Mouse (Mus musculus) CD4-positive helper T cell, adult 2 months (primary cell): ENCODE results near the gene Ppm1h.

ENCODE experiments used
- DNase-seq: peaks from one replicate; pipeline ENCODE4 v3.0.0-alpha.2; 2012; ENCODE audit warnings: low read depth, missing footprints, low spot score

Ppm1h gene

GRCm38 (mm10) chr10:122743361-122743760 lies 64.8 kb downstream of the Ppm1h start:
- no peak for DNase-seq

GRCm38 (mm10) chr10:122744970-122745369 lies 66.4 kb downstream of the Ppm1h start:
- DNase-seq: no peak

- no peak for DNase-seq
Measured at GRCm38 (mm10) chr10:122746211-122746610, 67.6 kb downstream of the Ppm1h start.

GRCm38 (mm10) chr10:122747151-122747925 lies 68.8 kb downstream of the Ppm1h start:
- DNase-seq: no peak

- no peak for DNase-seq
Measured at GRCm38 (mm10) chr10:122748361-122748951, 69.9 kb downstream of the Ppm1h start.

- DNase-seq: no peak
Measured at GRCm38 (mm10) chr10:122749071-122749470, 70.5 kb downstream of the Ppm1h start.

GRCm38 (mm10) chr10:122749876-122750275 lies 71.3 kb downstream of the Ppm1h start:
- no peak for DNase-seq

- no peak for DNase-seq
Measured at GRCm38 (mm10) chr10:122752950-122753923, 74.7 kb downstream of the Ppm1h start.

- DNase-seq: no peak
Measured at GRCm38 (mm10) chr10:122753924-122754307, 75.4 kb downstream of the Ppm1h start.

GRCm38 (mm10) chr10:122754967-122755366 lies 76.4 kb downstream of the Ppm1h start:
- no peak for DNase-seq

GRCm38 (mm10) chr10:122756879-122757530 lies 78.4 kb downstream of the Ppm1h start:
- no peak for DNase-seq

- peak; percentile 48 for DNase-seq
Measured at GRCm38 (mm10) chr10:122757727-122758126, 79.2 kb downstream of the Ppm1h start.

- DNase-seq: peak; percentile 82
Measured at GRCm38 (mm10) chr10:122758346-122758745, 79.8 kb downstream of the Ppm1h start.

GRCm38 (mm10) chr10:122759729-122760128 lies 81.2 kb downstream of the Ppm1h start:
- DNase-seq: no peak

- DNase-seq: peak; percentile 43
Measured at GRCm38 (mm10) chr10:122760469-122761307, 82.1 kb downstream of the Ppm1h start.

- no peak for DNase-seq
Measured at GRCm38 (mm10) chr10:122762772-122763511, 84.4 kb downstream of the Ppm1h start.

GRCm38 (mm10) chr10:122763596-122763995 lies 85.0 kb downstream of the Ppm1h start:
- DNase-seq: no peak

- DNase-seq: no peak
Measured at GRCm38 (mm10) chr10:122764653-122765052, 86.1 kb downstream of the Ppm1h start.

GRCm38 (mm10) chr10:122765521-122765920 lies 87.0 kb downstream of the Ppm1h start:
- DNase-seq: no peak

GRCm38 (mm10) chr10:122765992-122766391 lies 87.4 kb downstream of the Ppm1h start:
- no peak for DNase-seq
